Mouse (Mus musculus) heart, postnatal 0 days (tissue): ENCODE results near the gene Syt2. TPM values are rescaled to one million over a fixed set of nuclear protein-coding genes. Genes with fewer than 3 reads are reported as not detected.

Source experiments
- ATAC-seq: fragments of 200-750 bp; cut with Nextera tagmentation; 2 replicates; pipeline ENCODE4 v1.8.0; 2017; ENCODE audit warnings: low read depth, moderate number of reproducible peaks, moderate library complexity; ENCODE audit not compliant: insufficient read depth
- DNase-seq: peaks from one replicate; pipeline ENCODE4 v3.0.0-alpha.2; 2016; ENCODE audit warnings: low spot score
- H3K27ac ChIP-seq: fragments of 300-500 bp; sonication (generic); 2 replicates; pipeline ENCODE4 v1.5.1; 2014; ENCODE audit warnings: low read depth, mild to moderate bottlenecking
- H3K27me3 ChIP-seq: fragments of 300-500 bp; sonication (generic); 2 replicates; pipeline ENCODE4 v1.6.1; 2014; ENCODE audit warnings: low read length, mixed read lengths; ENCODE audit not compliant: control insufficient read depth, insufficient read depth
- H3K36me3 ChIP-seq: fragments of 300-500 bp; sonication (generic); replicated peaks from 2 replicates; pipeline ENCODE4 v1.6.1; 2014; ENCODE audit warnings: low read length, mixed read lengths; ENCODE audit not compliant: control insufficient read depth, insufficient read depth
- H3K4me1 ChIP-seq: fragments of 300-500 bp; sonication (generic); 2 replicates; pipeline ENCODE4 v1.6.1; 2014; ENCODE audit warnings: antibody characterized with exemption; ENCODE audit not compliant: control insufficient read depth, insufficient read depth
- H3K4me2 ChIP-seq: fragments of 300-500 bp; sonication (generic); 2 replicates; pipeline ENCODE4 v1.6.1; 2014; ENCODE audit warnings: low read depth, mild to moderate bottlenecking, low read length, moderate library complexity
- H3K4me3 ChIP-seq: fragments of 300-500 bp; sonication (generic); 2 replicates; pipeline ENCODE4 v1.5.1; 2014; ENCODE audit warnings: low read depth, low read length
- H3K9ac ChIP-seq: fragments of 300-500 bp; sonication (generic); replicated peaks from 2 replicates; pipeline ENCODE4 v1.6.1; 2014; ENCODE audit warnings: low read depth, low read length, mixed read lengths
- H3K9me3 ChIP-seq: fragments of 300-500 bp; sonication (generic); replicated peaks from 2 replicates; pipeline ENCODE4 v1.6.1; 2016; ENCODE audit warnings: low read length; ENCODE audit not compliant: control insufficient read depth
- CTCF ChIP-seq: IDR thresholded peaks from 2 replicates; pipeline ENCODE4 v1.5.1; 2016; ENCODE audit warnings: antibody characterized with exemption, control low read depth, low read depth
- EP300 ChIP-seq: IDR thresholded peaks from 2 replicates; pipeline ENCODE4 v1.6.1; 2016; ENCODE audit warnings: antibody characterized with exemption, low read depth
- WGBS: fragments of 180-500 bp; shearing (Covaris S2); extraction: QIAGEN DNeasy Blood & Tissue Kit; methylation state at CpG from one replicate; pipeline ENCODE4 v1.1.7; 2014; 5-methylcytosine and 5-hydroxymethylcytosine counted together
- polyA plus RNA-seq: library from polyadenylated mRNA; unstranded; fragments of >200 nt; fragmentation: Nextera tagmentation; extraction: Ambion mirVana; gene quantifications from 2 replicates; pipeline ENCODE4 v1.2.1, GENCODE M21; 2015
- total RNA-seq: library from RNA; depleted of rRNA; stranded (reverse); fragments of >200 nt; gene quantifications from 2 replicates; pipeline ENCODE4 v1.2.3, GENCODE M21; 2014; ENCODE audit warnings: low replicate concordance

Syt2 gene
- total and polyA plus RNA-seq, 2 experiments from 2014 or later = 0.03 to 0.53 TPM

DNA sequence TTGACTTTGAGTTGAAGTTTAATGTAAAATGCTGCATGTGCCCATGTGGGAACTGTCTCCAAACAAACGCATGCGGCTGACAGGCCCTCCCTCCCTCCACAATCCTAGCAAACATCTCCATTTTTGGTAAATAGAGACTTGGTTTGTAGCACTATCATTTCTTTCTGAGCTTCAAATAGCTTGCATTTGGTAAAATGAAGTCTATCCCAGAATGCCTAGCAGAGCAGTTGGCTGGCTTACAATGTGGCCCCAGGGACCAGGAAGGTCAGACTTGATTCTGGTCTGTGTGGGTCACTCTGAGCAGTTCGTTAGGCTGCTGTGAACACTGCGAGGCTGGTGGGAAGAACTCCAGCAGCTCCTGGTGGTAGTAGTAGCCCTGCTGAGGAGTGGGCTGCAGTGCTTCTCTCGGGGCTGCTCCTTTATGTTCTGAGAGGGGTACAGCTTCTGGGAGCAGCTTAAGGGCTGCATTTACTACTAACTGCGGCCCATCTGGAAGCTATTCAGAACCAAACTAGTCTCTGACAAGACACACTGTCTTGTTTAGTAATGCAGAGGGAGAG lies 128.3 kb downstream of the Syt2 start:
- Histone ChIP-seq H3K4me1 (peaks cover 24% of the 10 kb centered on the region), H3K4me3 (no peak overlapping the region), H3K4me2 (no peak overlapping the region), H3K9me3 (no peaks in the 10 kb centered on the region), H3K36me3 (peaks cover 65% of the 10 kb centered on the region), H3K27ac (peak overlapping the region; percentile 31; the same call in 1 of the 2 replicates), H3K27me3 (no peaks in the 10 kb centered on the region), H3K9ac (no peak overlapping the region)
- no peak for TF ChIP-seq EP300
- TF ChIP-seq CTCF = no peak
- ATAC-seq (no peak), DNase-seq (no peak)
- 51% methylated on average over 6 of the region's 6 CpGs for WGBS

DNA sequence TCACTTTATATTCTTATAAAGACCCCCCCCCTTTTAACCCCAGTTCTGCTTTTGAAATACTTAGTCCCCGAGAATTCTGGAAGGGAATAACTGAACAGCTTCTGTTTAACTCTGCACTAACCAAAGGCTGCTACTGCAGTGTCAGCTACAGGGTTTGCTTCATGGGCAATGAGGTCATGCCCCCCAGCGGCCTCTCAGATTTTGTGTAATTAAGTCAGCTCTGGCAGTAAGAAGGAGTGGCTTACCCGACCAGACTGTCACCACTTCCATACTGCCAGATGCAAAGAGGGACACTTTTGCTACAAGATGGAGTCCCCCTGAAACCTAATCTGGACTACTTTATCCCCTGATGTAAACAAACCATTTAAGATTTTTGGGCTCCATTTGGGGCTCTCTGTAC lies 129.2 kb downstream of the Syt2 start:
- H3K9ac ChIP-seq = no peak overlapping the region
- no peak overlapping the region for H3K4me2 ChIP-seq
- H3K27ac ChIP-seq = no peak overlapping the region
- ATAC-seq = no peak
- H3K4me3 ChIP-seq = no peak overlapping the region
- no peaks in the 10 kb centered on the region for H3K27me3 ChIP-seq
- peaks cover 58% of the 10 kb centered on the region for H3K36me3 ChIP-seq
- 63% methylated on average over 3 of the region's 3 CpGs for WGBS
- no peaks in the 10 kb centered on the region for H3K9me3 ChIP-seq
- no peak for DNase-seq
- H3K4me1 ChIP-seq = peaks cover 24% of the 10 kb centered on the region
- TF ChIP-seq CTCF (no peak), EP300 (no peak)

DNA sequence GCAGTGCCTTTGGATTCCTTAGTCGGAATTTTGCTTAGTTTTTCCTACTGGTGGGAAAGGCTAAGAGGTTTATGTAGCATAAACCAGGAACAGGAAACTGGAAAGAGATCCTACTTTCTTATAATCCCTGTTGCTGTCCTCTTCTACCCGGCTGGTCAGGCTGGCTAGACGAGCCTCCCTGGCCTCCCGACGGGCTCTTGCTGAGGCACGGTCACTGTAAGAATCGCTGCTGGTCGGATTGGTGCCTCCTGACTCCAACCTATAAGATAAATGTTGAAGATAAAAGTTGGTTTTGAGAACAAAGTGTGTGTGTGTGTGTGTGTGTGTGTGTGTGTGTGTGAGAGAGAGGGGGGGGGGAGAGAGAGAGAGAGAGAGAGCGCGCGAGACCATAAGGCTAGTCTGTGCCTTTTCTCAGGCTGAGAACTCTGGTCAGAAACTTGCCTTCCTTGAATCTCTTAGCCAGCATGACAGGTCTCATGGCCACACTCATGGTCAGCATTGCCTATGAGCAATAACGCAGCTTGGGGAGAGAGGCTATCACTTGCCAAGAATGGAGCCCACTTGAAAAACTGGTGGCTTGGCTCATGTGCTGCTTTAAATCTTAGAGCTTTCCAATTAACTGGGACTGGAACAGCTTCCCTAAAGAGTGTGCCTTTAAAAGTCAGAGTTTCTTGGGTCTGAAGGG lies 130.9 kb downstream of the Syt2 start:
- Histone ChIP-seq H3K27ac (peak overlapping the region; percentile 75), H3K36me3 (peaks cover 50% of the 10 kb centered on the region)

DNA sequence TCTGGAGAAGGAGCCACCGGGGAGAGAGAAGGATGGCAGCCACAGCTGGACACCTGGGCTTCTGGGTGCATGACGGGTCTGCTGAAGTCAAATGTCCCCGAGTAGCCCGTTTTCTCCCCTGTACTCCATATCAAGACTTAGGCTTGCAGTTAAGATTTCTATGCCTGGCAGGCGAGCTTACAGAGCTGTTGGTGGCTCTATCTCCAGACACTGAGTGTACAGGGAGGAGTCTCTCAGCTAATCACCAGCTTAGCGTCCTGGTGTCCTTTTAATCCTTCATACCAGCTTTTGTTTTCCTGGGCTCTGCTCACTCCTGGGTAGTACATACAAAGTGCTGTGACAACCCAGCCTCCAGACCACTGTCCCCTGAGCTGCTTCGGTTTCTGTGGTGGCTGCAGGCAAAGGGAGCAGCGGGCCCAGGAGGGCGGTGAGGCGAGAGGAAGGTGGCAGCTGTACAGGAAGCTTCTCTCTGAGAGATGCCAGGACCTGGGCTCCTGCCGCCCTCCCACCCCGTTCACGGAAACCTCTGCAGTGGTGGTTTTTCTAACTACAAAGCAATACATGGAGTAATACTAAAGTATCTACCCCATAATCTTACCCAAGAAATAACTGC lies 131.6 kb downstream of the Syt2 start:
- Histone ChIP-seq H3K4me2 (0 out of 2 replicates have a peak overlapping the region, but pooled peaks have one; percentile 12), H3K9me3 (no peaks in the 10 kb centered on the region), H3K27ac (peak overlapping the region; percentile 75), H3K27me3 (no peaks in the 10 kb centered on the region), H3K4me1 (peaks cover 13% of the 10 kb centered on the region), H3K36me3 (peaks cover 44% of the 10 kb centered on the region), H3K4me3 (no peak overlapping the region), H3K9ac (no peak overlapping the region)
- WGBS = 35% methylated on average over 13 of the region's 13 CpGs
- no peak for ATAC-seq
- DNase-seq = peak; percentile 16
- TF ChIP-seq EP300 (no peak), CTCF (no peak)

More for the DNA sequence above, 130.9 kb downstream of the Syt2 start:
- Histone ChIP-seq H3K4me2 (no peak overlapping the region), H3K4me3 (no peak overlapping the region), H3K9ac (no peak overlapping the region), H3K9me3 (no peaks in the 10 kb centered on the region), H3K27me3 (no peaks in the 10 kb centered on the region), H3K4me1 (peaks cover 13% of the 10 kb centered on the region)
- 76% methylated on average over 12 of the region's 12 CpGs for WGBS
- TF ChIP-seq EP300 (no peak), CTCF (no peak)
- no peak for ATAC-seq
- DNase-seq = no peak

DNA sequence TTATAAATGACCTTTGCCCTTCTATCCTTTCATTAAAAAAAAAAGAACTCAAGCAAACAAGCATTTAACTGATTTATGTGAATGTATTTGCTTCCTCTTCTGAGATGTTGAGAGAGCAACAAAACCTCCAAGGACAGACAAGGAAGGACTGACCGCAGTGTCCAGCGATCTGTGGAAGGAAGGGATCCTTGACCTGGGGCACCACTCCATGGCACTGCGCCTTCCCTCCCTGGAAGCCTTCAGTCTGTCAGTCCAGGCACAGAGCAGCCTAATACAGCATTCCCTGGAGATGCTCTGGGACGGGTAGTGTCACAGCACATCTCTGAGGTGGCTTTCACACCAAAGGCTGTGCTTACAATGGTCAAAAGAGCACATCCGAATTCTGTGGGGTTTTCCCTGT lies 136.3 kb downstream of the Syt2 start:
- H3K4me1 ChIP-seq = peaks cover 40% of the 10 kb centered on the region
- ATAC-seq (no peak), DNase-seq (no peak)
- H3K9me3 ChIP-seq = no peaks in the 10 kb centered on the region
- H3K4me2 ChIP-seq = no peak overlapping the region
- H3K27ac ChIP-seq = no peak overlapping the region
- H3K27me3 ChIP-seq = no peaks in the 10 kb centered on the region
- 86% methylated on average over 5 of the region's 5 CpGs for WGBS
- H3K9ac ChIP-seq = no peak overlapping the region
- TF ChIP-seq CTCF (no peak), EP300 (no peak)
- 0 out of 2 replicates have a peak, but pooled peaks cover 5% of the 10 kb centered on the region for H3K36me3 ChIP-seq
- H3K4me3 ChIP-seq = no peak overlapping the region
